Mouse (Mus musculus) ES-E14 (cell line): ENCODE results near the gene Cacna1h.

Experiments
- CHD2 ChIP-seq: IDR thresholded peaks from 2 replicates; pipeline ENCODE4 v1.6.1; 2014; ENCODE audit warnings: mild to moderate bottlenecking, low read depth, low read length, inconsistent platforms
- HCFC1 ChIP-seq: IDR thresholded peaks from 2 replicates; pipeline ENCODE4 v1.6.1; 2012; ENCODE audit warnings: low read length, inconsistent platforms, borderline replicate concordance; ENCODE audit not compliant: insufficient read depth
- ZC3H11A ChIP-seq: IDR thresholded peaks from 2 replicates; pipeline ENCODE4 v1.6.1; 2012; ENCODE audit warnings: low read depth, mild to moderate bottlenecking, inconsistent platforms, low read length, borderline replicate concordance
- ZNF384 ChIP-seq: IDR thresholded peaks from 2 replicates; pipeline ENCODE4 v1.6.1; 2012; ENCODE audit warnings: low read depth, low read length, inconsistent platforms

DNA sequence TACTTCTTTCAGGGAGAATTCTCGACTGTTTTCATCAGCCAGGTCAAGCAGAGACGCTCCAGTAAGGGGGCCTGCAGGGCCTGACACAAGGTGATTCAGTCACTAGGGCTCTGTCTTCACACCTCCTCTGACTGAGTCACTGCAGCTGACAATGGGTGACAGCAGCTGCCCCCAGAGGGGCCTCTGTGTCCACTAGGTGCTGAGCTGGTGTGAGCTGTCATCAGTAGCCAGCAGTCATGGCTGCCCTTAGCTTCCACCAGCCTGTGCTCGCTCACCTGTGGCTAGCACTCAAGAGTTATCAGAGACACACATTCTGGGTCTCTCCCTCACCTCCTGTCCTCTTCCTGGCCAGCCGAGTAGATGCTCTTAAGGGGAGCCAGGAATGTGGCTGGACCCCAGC lies 47.2 kb upstream of the Cacna1h start:
- TF ChIP-seq ZNF384: no peak
- no peak for TF ChIP-seq HCFC1
- TF ChIP-seq CHD2: no peak
- no peak for TF ChIP-seq ZC3H11A
